Mouse (Mus musculus): ENCODE data around the gene Crhr1. TPM values are rescaled to one million over a fixed set of nuclear protein-coding genes. Genes with fewer than 3 reads are reported as not detected.

Gene Crhr1
- polyA plus RNA-seq, 1 experiment: 0.24 TPM

DNA sequence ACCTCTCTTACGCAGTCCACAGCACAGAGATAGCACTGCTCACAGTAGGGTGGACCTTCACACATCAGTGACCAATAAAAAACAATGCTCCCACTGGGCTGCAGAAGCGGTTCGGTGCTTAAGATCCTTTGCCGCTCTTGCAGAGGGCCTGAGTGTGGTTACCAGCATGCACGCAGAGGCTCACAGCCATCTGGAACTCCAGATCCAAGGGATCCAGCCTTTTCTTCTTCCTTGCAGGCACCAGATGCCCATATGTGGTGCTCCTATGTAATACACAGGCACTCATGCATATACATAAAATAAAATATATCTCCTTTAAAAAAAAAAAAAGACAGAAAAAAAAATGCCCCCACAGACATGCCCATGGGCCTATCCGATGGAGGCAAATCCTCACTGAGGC lies 19.0 kb upstream of the Crhr1 start:
- 91% methylated on average over 6 of the region's 6 CpGs for WGBS
- H3K4me1 ChIP-seq (replicated peaks; ENCODE audit: control insufficient read depth, insufficient read depth, low read length): 0 out of 2 replicates have a peak, but pooled peaks cover 2% of the 10 kb centered on the region
- no peak for DNase-seq
- H3K27ac ChIP-seq (ENCODE audit: control insufficient read depth, insufficient read depth, low read length): no peak overlapping the region
- no peak overlapping the region for H3K4me3 ChIP-seq (ENCODE audit: control insufficient read depth, insufficient read depth, low read length)
- no peaks in the 10 kb centered on the region for H3K36me3 ChIP-seq (ENCODE audit: control insufficient read depth, insufficient read depth, low read length)
- no peak for TF ChIP-seq CTCF (IDR thresholded peaks at IDR 0.05; ENCODE audit: borderline replicate concordance, control insufficient read depth, extremely low read depth, insufficient read depth, low read length, poor library complexity)
- no peak for TF ChIP-seq POLR2A (IDR thresholded peaks at IDR 0.05; ENCODE audit: control insufficient read depth, extremely low read depth, insufficient read depth, low read length, poor library complexity)
- no peaks in the 10 kb centered on the region for H3K27me3 ChIP-seq (ENCODE audit: control insufficient read depth, insufficient read depth, low read length)

DNA sequence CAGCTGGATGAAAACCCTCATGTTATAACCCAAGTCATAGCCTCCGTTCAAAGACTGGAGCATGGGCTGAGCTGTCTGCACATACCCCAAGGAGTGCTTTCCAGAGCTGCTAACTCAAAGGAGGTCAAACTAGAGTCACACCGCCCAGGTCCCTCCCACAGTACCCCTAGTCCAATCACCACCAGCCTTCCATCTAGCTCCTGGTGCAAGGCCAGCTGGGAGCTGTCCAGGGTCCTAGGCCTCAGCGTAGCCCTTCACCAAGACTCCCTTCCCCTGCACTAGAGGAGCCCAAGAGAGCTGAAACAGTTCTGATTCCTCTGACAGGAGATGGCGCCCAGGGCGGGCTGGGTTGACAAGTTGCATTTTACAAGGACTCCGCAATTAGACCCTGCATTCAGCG lies 18.0 kb upstream of the Crhr1 start:
- WGBS: 11% methylated on average over 7 of the region's 7 CpGs
- no peaks in the 10 kb centered on the region for H3K27me3 ChIP-seq (ENCODE audit: control insufficient read depth, insufficient read depth, low read length)
- DNase-seq: peak; percentile 11

DNA sequence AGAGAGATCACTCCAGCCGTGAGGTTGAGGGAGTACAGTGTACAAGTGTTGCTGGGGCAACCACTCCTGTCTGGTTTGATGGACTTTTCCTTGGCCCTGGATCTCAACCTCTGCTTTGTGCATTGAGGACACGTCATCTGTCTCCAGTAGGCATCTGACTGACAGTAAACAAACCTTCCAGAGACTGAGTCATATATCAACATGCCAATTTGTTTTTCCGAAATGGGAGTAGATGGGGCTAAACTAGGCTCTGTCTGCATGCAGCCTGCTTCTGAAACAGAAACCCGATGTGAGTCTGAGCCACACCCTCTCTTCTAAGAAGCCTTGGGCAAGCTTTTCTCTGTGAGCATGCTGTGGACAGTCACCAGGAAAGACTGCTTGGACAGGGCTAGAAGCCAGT lies 14.3 kb upstream of the Crhr1 start:
- TF ChIP-seq POLR2A (IDR thresholded peaks at IDR 0.05; ENCODE audit: control insufficient read depth, extremely low read depth, insufficient read depth, low read length, poor library complexity) (no peak), CTCF (IDR thresholded peaks at IDR 0.05; ENCODE audit: borderline replicate concordance, control insufficient read depth, extremely low read depth, insufficient read depth, low read length, poor library complexity) (no peak)
- DNase-seq: no peak
- H3K27ac ChIP-seq (ENCODE audit: control insufficient read depth, insufficient read depth, low read length): no peak overlapping the region
- no peaks in the 10 kb centered on the region for H3K36me3 ChIP-seq (ENCODE audit: control insufficient read depth, insufficient read depth, low read length)
- no peak overlapping the region for H3K4me3 ChIP-seq (ENCODE audit: control insufficient read depth, insufficient read depth, low read length)
- 0 out of 2 replicates have a peak, but pooled peaks cover 2% of the 10 kb centered on the region for H3K4me1 ChIP-seq (replicated peaks; ENCODE audit: control insufficient read depth, insufficient read depth, low read length)
- WGBS: 84% methylated on average over 4 of the region's 4 CpGs
- H3K27me3 ChIP-seq (ENCODE audit: control insufficient read depth, insufficient read depth, low read length): no peaks in the 10 kb centered on the region

More for the DNA sequence above, 18.0 kb upstream of the Crhr1 start:
- no peak overlapping the region for H3K4me3 ChIP-seq (ENCODE audit: control insufficient read depth, insufficient read depth, low read length)
- no peak for TF ChIP-seq CTCF (IDR thresholded peaks at IDR 0.05; ENCODE audit: borderline replicate concordance, control insufficient read depth, extremely low read depth, insufficient read depth, low read length, poor library complexity)
- TF ChIP-seq POLR2A (IDR thresholded peaks at IDR 0.05; ENCODE audit: control insufficient read depth, extremely low read depth, insufficient read depth, low read length, poor library complexity): no peak
- H3K36me3 ChIP-seq (ENCODE audit: control insufficient read depth, insufficient read depth, low read length): no peaks in the 10 kb centered on the region
- no peak overlapping the region for H3K27ac ChIP-seq (ENCODE audit: control insufficient read depth, insufficient read depth, low read length)
- H3K4me1 ChIP-seq (replicated peaks; ENCODE audit: control insufficient read depth, insufficient read depth, low read length): 0 out of 2 replicates have a peak, but pooled peaks cover 2% of the 10 kb centered on the region

DNA sequence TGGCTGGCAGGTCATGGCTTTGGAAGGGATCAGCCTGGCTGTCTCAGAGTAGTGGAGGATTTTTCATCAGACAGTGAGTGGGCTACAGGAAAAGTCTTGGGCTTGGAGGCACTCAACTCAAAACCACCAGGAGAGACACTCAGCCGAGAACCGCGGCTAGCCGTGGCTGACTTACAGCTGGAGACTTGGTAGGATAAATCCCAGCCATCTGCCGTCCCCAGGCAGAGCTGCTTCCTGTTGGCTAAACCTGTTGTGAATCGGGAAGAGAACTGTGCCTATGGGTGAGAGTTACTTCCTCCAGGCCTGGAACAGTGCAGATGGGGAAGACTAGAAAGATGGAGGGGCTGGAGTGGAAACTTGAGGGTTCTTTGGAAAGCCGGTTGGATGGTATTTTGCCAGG lies 9.7 kb upstream of the Crhr1 start:
- H3K4me3 ChIP-seq (ENCODE audit: control insufficient read depth, insufficient read depth, low read length): no peak overlapping the region
- 56% methylated on average over 7 of the region's 7 CpGs for WGBS
- H3K27ac ChIP-seq (ENCODE audit: control insufficient read depth, insufficient read depth, low read length): no peak overlapping the region
- H3K27me3 ChIP-seq (ENCODE audit: control insufficient read depth, insufficient read depth, low read length): no peaks in the 10 kb centered on the region
- TF ChIP-seq POLR2A (IDR thresholded peaks at IDR 0.05; ENCODE audit: control insufficient read depth, extremely low read depth, insufficient read depth, low read length, poor library complexity) (no peak), CTCF (IDR thresholded peaks at IDR 0.05; ENCODE audit: borderline replicate concordance, control insufficient read depth, extremely low read depth, insufficient read depth, low read length, poor library complexity) (no peak)
- no peaks in the 10 kb centered on the region for H3K4me1 ChIP-seq (replicated peaks; ENCODE audit: control insufficient read depth, insufficient read depth, low read length)
- DNase-seq: no peak
- H3K36me3 ChIP-seq (ENCODE audit: control insufficient read depth, insufficient read depth, low read length): no peaks in the 10 kb centered on the region

DNA sequence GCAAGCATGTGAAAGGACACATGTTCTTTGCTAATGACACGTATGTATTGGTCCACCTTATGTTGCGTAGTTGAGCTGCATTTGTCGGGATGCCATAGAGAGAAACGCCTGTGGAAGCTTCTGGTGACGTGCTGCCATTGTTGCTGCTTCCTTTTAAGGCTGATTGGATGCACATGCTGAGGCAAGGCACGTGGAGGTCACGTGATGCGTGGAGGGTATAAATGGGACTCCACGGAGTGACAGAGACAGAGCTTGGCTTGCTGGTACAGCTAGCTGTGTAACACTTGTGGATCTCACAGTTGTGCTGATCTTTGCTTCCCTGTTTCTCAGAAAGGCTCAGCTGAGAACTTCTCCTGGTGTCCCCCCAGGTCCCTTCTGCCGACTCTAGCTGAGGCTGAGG lies 9.2 kb upstream of the Crhr1 start:
- 84% methylated on average over 10 of the region's 10 CpGs for WGBS
- no peak for DNase-seq
- TF ChIP-seq CTCF (IDR thresholded peaks at IDR 0.05; ENCODE audit: borderline replicate concordance, control insufficient read depth, extremely low read depth, insufficient read depth, low read length, poor library complexity) (no peak), POLR2A (IDR thresholded peaks at IDR 0.05; ENCODE audit: control insufficient read depth, extremely low read depth, insufficient read depth, low read length, poor library complexity) (no peak)

DNA sequence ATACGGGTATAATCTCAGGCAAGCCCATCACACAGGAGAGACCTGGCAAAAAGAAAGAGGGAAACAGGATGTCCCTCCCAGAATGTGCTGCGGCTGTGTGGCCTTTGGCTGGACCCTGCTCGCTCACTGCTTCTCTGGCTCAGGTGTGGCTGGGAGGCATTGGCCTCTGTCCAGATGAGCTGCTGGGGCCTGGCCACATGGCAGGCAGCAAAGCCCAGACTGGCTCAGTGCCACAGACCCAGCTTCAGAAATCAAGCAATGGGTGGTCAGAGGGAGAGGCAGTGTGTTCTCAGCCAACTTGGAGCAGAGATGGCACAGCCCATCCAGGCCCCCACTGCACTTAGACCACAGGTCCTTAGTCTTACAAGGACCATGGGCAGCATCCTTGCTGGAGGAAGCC lies 8.1 kb upstream of the Crhr1 start:
- TF ChIP-seq CTCF (IDR thresholded peaks at IDR 0.05; ENCODE audit: borderline replicate concordance, control insufficient read depth, extremely low read depth, insufficient read depth, low read length, poor library complexity) (no peak), POLR2A (IDR thresholded peaks at IDR 0.05; ENCODE audit: control insufficient read depth, extremely low read depth, insufficient read depth, low read length, poor library complexity) (no peak)
- H3K36me3 ChIP-seq (ENCODE audit: control insufficient read depth, insufficient read depth, low read length): no peaks in the 10 kb centered on the region
- no peak overlapping the region for H3K27ac ChIP-seq (ENCODE audit: control insufficient read depth, insufficient read depth, low read length)
- H3K4me1 ChIP-seq (replicated peaks; ENCODE audit: control insufficient read depth, insufficient read depth, low read length): no peaks in the 10 kb centered on the region
- WGBS: 90% methylated on average over 3 of the region's 3 CpGs
- DNase-seq: no peak
- H3K27me3 ChIP-seq (ENCODE audit: control insufficient read depth, insufficient read depth, low read length): no peaks in the 10 kb centered on the region
- no peak overlapping the region for H3K4me3 ChIP-seq (ENCODE audit: control insufficient read depth, insufficient read depth, low read length)

More for the DNA sequence above, 9.2 kb upstream of the Crhr1 start:
- Histone ChIP-seq H3K27ac (ENCODE audit: control insufficient read depth, insufficient read depth, low read length) (no peak overlapping the region), H3K36me3 (ENCODE audit: control insufficient read depth, insufficient read depth, low read length) (no peaks in the 10 kb centered on the region), H3K4me3 (ENCODE audit: control insufficient read depth, insufficient read depth, low read length) (no peak overlapping the region), H3K4me1 (replicated peaks; ENCODE audit: control insufficient read depth, insufficient read depth, low read length) (no peaks in the 10 kb centered on the region), H3K27me3 (ENCODE audit: control insufficient read depth, insufficient read depth, low read length) (no peaks in the 10 kb centered on the region)

DNA sequence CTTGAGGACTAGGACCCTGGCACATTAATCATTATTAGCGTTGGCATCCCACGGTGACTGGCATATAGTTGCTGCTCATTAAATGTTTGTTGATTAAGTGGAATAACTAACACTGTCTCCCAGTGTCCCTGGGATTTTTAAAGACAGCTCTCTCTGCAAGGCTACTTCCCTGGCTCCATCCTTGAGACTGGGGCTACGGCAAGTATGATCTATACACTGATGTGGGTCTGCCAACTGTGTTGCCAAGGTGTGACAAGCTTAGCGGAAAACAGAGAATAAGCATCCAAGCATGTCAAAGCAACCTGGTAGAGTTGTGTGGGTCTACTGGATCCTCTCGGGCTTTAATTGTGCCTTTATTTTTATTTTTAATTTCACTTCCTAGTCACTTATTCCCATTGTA lies 3.2 kb upstream of the Crhr1 start:
- Histone ChIP-seq H3K4me3 (ENCODE audit: control insufficient read depth, insufficient read depth, low read length) (no peak overlapping the region), H3K27me3 (ENCODE audit: control insufficient read depth, insufficient read depth, low read length) (no peaks in the 10 kb centered on the region; the same call in 1 of the 2 replicates), H3K4me1 (replicated peaks; ENCODE audit: control insufficient read depth, insufficient read depth, low read length) (no peaks in the 10 kb centered on the region), H3K27ac (ENCODE audit: control insufficient read depth, insufficient read depth, low read length) (no peak overlapping the region), H3K36me3 (ENCODE audit: control insufficient read depth, insufficient read depth, low read length) (no peaks in the 10 kb centered on the region)
- WGBS: 87% methylated on average over 5 of the region's 5 CpGs
- TF ChIP-seq POLR2A (IDR thresholded peaks at IDR 0.05; ENCODE audit: control insufficient read depth, extremely low read depth, insufficient read depth, low read length, poor library complexity) (no peak), CTCF (IDR thresholded peaks at IDR 0.05; ENCODE audit: borderline replicate concordance, control insufficient read depth, extremely low read depth, insufficient read depth, low read length, poor library complexity) (no peak)
- DNase-seq: no peak
